Mouse (Mus musculus) left cerebral cortex, adult 18-20 months (tissue): ENCODE measurements at regions not wholly inside any gene's neighbourhood (a gene's known extent, or its start where the extent isn't known, plus 50 kb on each side); places are given as distances from the start of the nearest gene placed in this dataset.

Source experiments
- DNase-seq, 2 experiments: peaks; one replicate each; pipeline ENCODE4 v3.0.0; 2021 to 2022; ENCODE audit warnings: low spot score in 2 of 2, mixed read lengths in 1 of 2

- DNase-seq: peak in 1 of 2 experiments; percentile 4
Observed at GRCm38 (mm10) chr10:109188252-109188651, 177.5 kb upstream of the Syt1 start.

- no peak for DNase-seq
Observed at GRCm38 (mm10) chr10:109185243-109185642, 174.5 kb upstream of the Syt1 start.

GRCm38 (mm10) chr10:109180527-109180926 is 169.7 kb upstream of the Syt1 start:
- no peak for DNase-seq

- no peak for DNase-seq
Observed at GRCm38 (mm10) chr10:109160730-109161129, 149.9 kb upstream of the Syt1 start.

GRCm38 (mm10) chr10:109155768-109156167 is 145.0 kb upstream of the Syt1 start:
- DNase-seq: no peak

- DNase-seq: no peak
Observed at GRCm38 (mm10) chr10:109140421-109140938, 129.7 kb upstream of the Syt1 start.

- DNase-seq: no peak
Observed at GRCm38 (mm10) chr10:109136763-109137732, 126.3 kb upstream of the Syt1 start.

- DNase-seq: no peak
Observed at GRCm38 (mm10) chr10:109134521-109134920, 123.7 kb upstream of the Syt1 start.

- no peak for DNase-seq
Observed at GRCm38 (mm10) chr10:109132091-109132573, 121.3 kb upstream of the Syt1 start.

- no peak for DNase-seq
Observed at GRCm38 (mm10) chr10:109129552-109130110, 118.8 kb upstream of the Syt1 start.

GRCm38 (mm10) chr10:109129068-109129467 is 118.3 kb upstream of the Syt1 start:
- no peak for DNase-seq

GRCm38 (mm10) chr10:109126699-109127098 is 115.9 kb upstream of the Syt1 start:
- no peak for DNase-seq

GRCm38 (mm10) chr10:109117143-109117542 is 106.4 kb upstream of the Syt1 start:
- peak; percentile 48 to 69 for DNase-seq

- no peak for DNase-seq
Observed at GRCm38 (mm10) chr10:109115013-109115627, 104.3 kb upstream of the Syt1 start.

GRCm38 (mm10) chr10:109105781-109106180 is 95.0 kb upstream of the Syt1 start:
- peak in 1 of 2 experiments; percentile 31 for DNase-seq

- DNase-seq: no peak
Observed at GRCm38 (mm10) chr10:109092219-109092618, 81.4 kb upstream of the Syt1 start.

- no peak for DNase-seq
Observed at GRCm38 (mm10) chr10:109079773-109080172, 69.0 kb upstream of the Syt1 start.

- no peak for DNase-seq
Observed at GRCm38 (mm10) chr10:109074218-109074617, 63.4 kb upstream of the Syt1 start.
